Mouse (Mus musculus): Measurements from ENCODE around the gene Crtc3.

- TF ChIP-seq POLR2A (IDR thresholded peaks at IDR 0.05; ENCODE audit: insufficient read depth, low read depth, low read length) = no peak
- TF ChIP-seq CTCF (IDR thresholded peaks at IDR 0.05; ENCODE audit: insufficient read depth, low read depth, low read length) = no peak
Measured at GRCm38 (mm10) chr7:80655350-80656013, 33.2 kb downstream of the Crtc3 start.

All from olfactory bulb, adult 2 months (tissue).